Mouse (Mus musculus) embryonic fibroblast, embryonic 13.5 days (primary cell): ENCODE results near the gene Ppm1j.

Experiments used
- CTCF ChIP-seq: IDR thresholded peaks from 2 replicates; pipeline ENCODE4 v1.5.1; 2011; ENCODE audit warnings: mild to moderate bottlenecking, control low read depth, low read length, moderate library complexity, borderline replicate concordance; ENCODE audit not compliant: insufficient read depth
- POLR2A ChIP-seq: IDR thresholded peaks from 2 replicates; pipeline ENCODE4 v1.6.1; 2011; ENCODE audit warnings: low read depth, mild to moderate bottlenecking, control low read depth, low read length, moderate library complexity

DNA sequence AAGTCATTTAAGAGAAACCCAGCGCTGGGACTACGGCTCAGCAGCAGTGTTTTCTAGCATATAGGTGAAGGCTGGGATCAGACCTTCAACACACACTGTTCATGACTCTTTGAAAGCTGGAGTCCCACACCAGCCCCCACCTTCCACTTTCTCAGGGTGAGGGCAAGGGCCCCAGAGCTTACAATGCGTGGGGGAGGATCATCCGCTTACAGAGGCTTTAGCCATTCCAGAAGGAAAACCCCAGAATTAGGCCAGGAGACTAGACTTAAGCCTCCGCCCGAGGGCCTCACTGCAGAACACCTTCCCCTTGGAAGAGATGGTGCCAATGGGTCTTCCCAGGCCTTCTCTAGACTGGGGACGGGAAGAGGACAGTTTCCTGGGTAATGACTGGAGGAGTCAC, 7.6 kb upstream of the Ppm1j start:
- TF ChIP-seq CTCF, result no peak
- TF ChIP-seq POLR2A, result no peak
